Mouse (Mus musculus): ENCODE data around the gene Tspan10. TPM values are rescaled to one million over a fixed set of nuclear protein-coding genes. Genes with fewer than 3 reads are reported as not detected.

Gene Tspan10
- polyA plus RNA-seq, 1 experiment = 0.51 TPM

GRCm38 (mm10) chr11:120492878-120493203, 50.4 kb downstream of the Tspan10 start:
- H3K36me3 ChIP-seq (ENCODE audit: control insufficient read depth, insufficient read depth, low read length) = no peaks in the 10 kb centered on the region; the same call in 1 of the 2 replicates
- TF ChIP-seq CTCF (IDR thresholded peaks at IDR 0.05; ENCODE audit: control insufficient read depth, insufficient read depth, insufficient replicate concordance, low read depth, low read length) (no peak), POLR2A (IDR thresholded peaks at IDR 0.05; ENCODE audit: control insufficient read depth, low read depth, low read length) (no peak)
- H3K27ac ChIP-seq (ENCODE audit: control insufficient read depth, insufficient read depth, low read depth, low read length) = no peak overlapping the region
- H3K27me3 ChIP-seq (ENCODE audit: control insufficient read depth, insufficient read depth, low read length) = no peaks in the 10 kb centered on the region
- peaks cover 11% of the 10 kb centered on the region for H3K4me1 ChIP-seq (ENCODE audit: control insufficient read depth, insufficient read depth, low read length)
- no peak overlapping the region for H3K4me3 ChIP-seq (ENCODE audit: control insufficient read depth, low read depth, low read length)

DNA sequence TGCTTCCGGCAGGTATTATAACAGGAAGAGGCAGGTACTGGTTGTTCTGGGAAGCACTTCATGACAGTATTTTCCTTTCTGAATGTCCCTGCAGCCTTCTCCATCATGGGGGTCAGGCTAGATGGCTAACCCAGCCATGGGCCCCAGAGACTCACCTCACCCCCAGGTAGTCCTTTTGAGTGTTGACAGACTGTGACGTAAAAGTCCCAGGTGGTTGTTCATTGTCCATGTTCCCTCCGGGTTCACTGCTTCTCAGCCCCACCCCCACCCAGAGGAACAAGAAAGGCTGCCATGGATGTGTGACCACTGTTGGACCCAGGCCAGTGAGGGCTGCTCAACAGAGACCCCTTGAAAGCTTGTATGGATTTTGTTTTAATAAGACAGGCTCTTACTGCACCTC, 50.9 kb downstream of the Tspan10 start:
- TF ChIP-seq POLR2A (IDR thresholded peaks at IDR 0.05; ENCODE audit: control insufficient read depth, low read depth, low read length) (no peak), CTCF (IDR thresholded peaks at IDR 0.05; ENCODE audit: control insufficient read depth, insufficient read depth, insufficient replicate concordance, low read depth, low read length) (no peak)
- Histone ChIP-seq H3K4me3 (ENCODE audit: control insufficient read depth, low read depth, low read length) (no peak overlapping the region), H3K36me3 (ENCODE audit: control insufficient read depth, insufficient read depth, low read length) (no peaks in the 10 kb centered on the region; the same call in 1 of the 2 replicates), H3K27me3 (ENCODE audit: control insufficient read depth, insufficient read depth, low read length) (no peaks in the 10 kb centered on the region), H3K4me1 (ENCODE audit: control insufficient read depth, insufficient read depth, low read length) (peaks cover 11% of the 10 kb centered on the region), H3K27ac (ENCODE audit: control insufficient read depth, insufficient read depth, low read depth, low read length) (no peak overlapping the region)

DNA sequence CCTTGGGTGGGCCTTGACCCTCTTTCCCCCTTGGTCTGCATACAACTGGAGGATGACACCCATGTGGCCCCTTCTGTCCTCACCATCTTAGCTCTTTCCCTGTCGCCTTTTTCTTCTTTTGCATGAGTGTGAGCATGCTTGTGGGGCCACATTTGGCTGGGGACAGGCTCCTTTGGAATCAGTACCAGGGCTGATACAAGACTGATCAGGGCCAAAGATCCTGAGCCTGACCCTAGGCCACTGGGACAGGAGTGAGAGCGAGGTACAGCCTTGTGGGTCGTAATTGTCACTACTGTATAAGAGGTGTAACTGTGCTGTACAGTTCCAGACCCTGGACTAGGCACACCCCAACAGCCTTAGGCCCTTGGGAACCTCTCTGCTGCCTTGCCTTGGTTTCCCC, 51.5 kb downstream of the Tspan10 start:
- Histone ChIP-seq H3K27ac (ENCODE audit: control insufficient read depth, insufficient read depth, low read depth, low read length) (no peak overlapping the region), H3K27me3 (ENCODE audit: control insufficient read depth, insufficient read depth, low read length) (no peaks in the 10 kb centered on the region), H3K4me3 (ENCODE audit: control insufficient read depth, low read depth, low read length) (no peak overlapping the region), H3K4me1 (ENCODE audit: control insufficient read depth, insufficient read depth, low read length) (peaks cover 11% of the 10 kb centered on the region), H3K36me3 (ENCODE audit: control insufficient read depth, insufficient read depth, low read length) (no peaks in the 10 kb centered on the region; the same call in 1 of the 2 replicates)
- TF ChIP-seq CTCF (IDR thresholded peaks at IDR 0.05; ENCODE audit: control insufficient read depth, insufficient read depth, insufficient replicate concordance, low read depth, low read length) (no peak), POLR2A (IDR thresholded peaks at IDR 0.05; ENCODE audit: control insufficient read depth, low read depth, low read length) (no peak)

Other genes starting within 250 kb of the Tspan10 start
- 2.3 and 2.9 TPM in 2 replicates for gene Bahcc1, start 209.7 kb upstream of the Tspan10 start, polyA plus RNA-seq (2012; rRNA removed)
- 670 and 672 TPM in 2 replicates for gene Actg1, start 94.1 kb upstream of the Tspan10 start, polyA plus RNA-seq (2012; rRNA removed)
- gene Fscn2, start 81.1 kb upstream of the Tspan10 start, polyA plus RNA-seq (2012; rRNA removed) = 1.6 and 2.1 TPM in 2 replicates
- 57.8 and 67.1 TPM in 2 replicates for gene Faap100, start 63.9 kb upstream of the Tspan10 start, polyA plus RNA-seq (2012; rRNA removed)
- 75.8 and 79.3 TPM in 2 replicates for gene Nploc4, start 4.9 kb upstream of the Tspan10 start, polyA plus RNA-seq (2012; rRNA removed)
- gene Pde6g, start 10.9 kb downstream of the Tspan10 start, polyA plus RNA-seq (2012; rRNA removed) = 1.5 and 1.9 TPM in 2 replicates
- gene Oxld1, start 15.4 kb downstream of the Tspan10 start, polyA plus RNA-seq (2012; rRNA removed) = 6.3 and 7.1 TPM in 2 replicates
- 5.6 and 6.9 TPM in 2 replicates for gene Ccdc137, start 15.5 kb downstream of the Tspan10 start, polyA plus RNA-seq (2012; rRNA removed)
- gene Arl16, start 25.0 kb downstream of the Tspan10 start, polyA plus RNA-seq (2012; rRNA removed) = 15.8 and 20.5 TPM in 2 replicates
- gene Mrpl12, start 42.0 kb downstream of the Tspan10 start, polyA plus RNA-seq (2012; rRNA removed) = 84.6 and 94.8 TPM in 2 replicates
- gene Slc25a10, start 49.2 kb downstream of the Tspan10 start, polyA plus RNA-seq (2012; rRNA removed) = 68.3 and 75.0 TPM in 2 replicates
- 0.07 and 0.18 TPM in 2 replicates for gene Gcgr, start 88.1 kb downstream of the Tspan10 start, polyA plus RNA-seq (2012; rRNA removed)
- gene Mcrip1, start 107.1 kb downstream of the Tspan10 start, polyA plus RNA-seq (2012; rRNA removed) = 196 and 204 TPM in 2 replicates
- 31.2 and 31.6 TPM in 2 replicates for gene Ppp1r27, start 108.5 kb downstream of the Tspan10 start, polyA plus RNA-seq (2012; rRNA removed)
- 46.7 and 55.1 TPM in 2 replicates for gene P4hb, start 130.6 kb downstream of the Tspan10 start, polyA plus RNA-seq (2012; rRNA removed)
- 94.7 and 101 TPM in 2 replicates for gene Arhgdia, start 139.0 kb downstream of the Tspan10 start, polyA plus RNA-seq (2012; rRNA removed)
- gene Alyref, start 155.7 kb downstream of the Tspan10 start, polyA plus RNA-seq (2012; rRNA removed) = 22.8 and 23.6 TPM in 2 replicates
- gene Anapc11, start 155.8 kb downstream of the Tspan10 start, polyA plus RNA-seq (2012; rRNA removed) = 178 and 209 TPM in 2 replicates
- gene Npb, start 165.8 kb downstream of the Tspan10 start, polyA plus RNA-seq (2012; rRNA removed) = 24.6 and 26.3 TPM in 2 replicates
- 106 and 116 TPM in 2 replicates for gene Pcyt2, start 175.3 kb downstream of the Tspan10 start, polyA plus RNA-seq (2012; rRNA removed)
- 22.3 and 23.9 TPM in 2 replicates for gene Sirt7, start 182.6 kb downstream of the Tspan10 start, polyA plus RNA-seq (2012; rRNA removed)
- gene Mafg, start 191.0 kb downstream of the Tspan10 start, polyA plus RNA-seq (2012; rRNA removed) = 9.5 and 10.4 TPM in 2 replicates
- gene Pycr1, start 201.1 kb downstream of the Tspan10 start, polyA plus RNA-seq (2012; rRNA removed) = 0.98 and 1.5 TPM in 2 replicates
- gene Myadml2, start 205.5 kb downstream of the Tspan10 start, polyA plus RNA-seq (2012; rRNA removed) = 0.61 TPM in 1 of 2 replicates, not detected in the other
- gene Notum, start 218.5 kb downstream of the Tspan10 start, polyA plus RNA-seq (2012; rRNA removed) = 0.35 and 0.36 TPM in 2 replicates
- 234 and 253 TPM in 2 replicates for gene Aspscr1, start 230.3 kb downstream of the Tspan10 start, polyA plus RNA-seq (2012; rRNA removed)

Data from testis, adult 2 months (tissue).